In the genomic region with DNA sequence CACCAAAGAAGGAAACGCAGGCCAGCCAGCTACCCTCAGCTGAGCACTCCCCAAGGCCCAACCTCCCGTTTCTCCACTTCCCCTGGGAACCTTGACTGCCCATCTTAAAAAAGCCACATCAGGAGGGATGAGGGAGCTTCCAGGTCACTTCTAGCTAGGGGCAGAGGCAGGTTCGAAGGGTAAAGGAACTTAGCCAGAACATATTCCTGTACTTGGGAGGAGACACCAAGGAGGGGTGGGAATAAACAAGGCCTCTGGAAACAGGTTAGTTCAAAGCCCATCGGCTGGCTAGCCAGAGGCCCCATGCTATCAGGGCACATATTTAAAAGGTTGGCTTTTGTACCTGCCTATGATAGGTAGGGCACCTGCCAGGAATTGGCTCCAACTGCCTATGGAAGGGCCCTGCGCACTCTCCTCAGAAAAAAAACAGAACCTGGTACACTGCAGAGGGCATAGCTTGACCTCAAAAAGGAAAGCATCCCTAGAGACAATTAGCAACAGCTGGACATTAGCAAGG, we compare ENCODE assay signal across 17 mouse cellular contexts. TPM values are rescaled to one million over a fixed set of nuclear protein-coding genes. Genes with fewer than 3 reads are reported as not detected.
DNase-seq lines count a peak whose midpoint lies in the region; ATAC-seq and TF ChIP-seq lines count a peak whose summit lies in the region.
"Had no signal": no experiment of that assay in that cellular context is flagged by ENCODE, and none has a peak within 500 bp of the region (broad histone marks: within the 10 kb centered on the region; RNA-seq: fewer than 3 reads in every experiment).

No protein-coding gene starts in this region.

- H3K4me1 ChIP-seq in forebrain, embryonic 13.5 days = peaks cover 82% of the 10 kb centered on the region
- peaks cover 77% of the 10 kb centered on the region for H3K4me1 ChIP-seq in hindbrain, embryonic 15.5 days (replicated peaks)
- peaks cover 25% of the 10 kb centered on the region; the same call in 1 of the 2 replicates for H3K4me1 ChIP-seq in midbrain, postnatal 0 days (ENCODE audit: insufficient read depth, low read length)

- no peak overlapping the region; the same call in 1 of the 2 replicates for H3K4me3 ChIP-seq in layer of hippocampus, adult 2 months
- no peak overlapping the region for H3K4me3 ChIP-seq in forebrain, embryonic 13.5 days
- peak overlapping the region; percentile 90; the same call in 1 of the 2 replicates for H3K4me3 ChIP-seq in hindbrain, embryonic 15.5 days
- H3K4me3 ChIP-seq in midbrain, postnatal 0 days (ENCODE audit: low read depth, low read length) = peak overlapping the region; percentile 74; the same call in 1 of the 2 replicates

- TF ChIP-seq CTCF in layer of hippocampus, adult 2 months (conservative IDR thresholded peaks at IDR 0.05) = no peak
- TF ChIP-seq CTCF in midbrain, postnatal 0 days (IDR thresholded peaks at IDR 0.05) = no peak

- no peaks in the 10 kb centered on the region for H3K27me3 ChIP-seq in forebrain, embryonic 13.5 days
- H3K27me3 ChIP-seq in hindbrain, embryonic 15.5 days = no peaks in the 10 kb centered on the region
- no peaks in the 10 kb centered on the region for H3K27me3 ChIP-seq in midbrain, postnatal 0 days (ENCODE audit: insufficient read depth, low read length)

- H3K27ac ChIP-seq in layer of hippocampus, adult 2 months = peak overlapping the region; percentile 23; the same call in 1 of the 2 replicates
- no peak overlapping the region for H3K27ac ChIP-seq in forebrain, embryonic 13.5 days
- H3K27ac ChIP-seq in hindbrain, embryonic 15.5 days (replicated peaks) = no peak overlapping the region
- peak overlapping the region; percentile 57; the same call in 1 of the 2 replicates for H3K27ac ChIP-seq in midbrain, postnatal 0 days (ENCODE audit: low read depth, low read length)

- H3K9me3 ChIP-seq in forebrain, embryonic 13.5 days (replicated peaks) = no peaks in the 10 kb centered on the region
- no peaks in the 10 kb centered on the region for H3K9me3 ChIP-seq in hindbrain, embryonic 15.5 days
- no peaks in the 10 kb centered on the region for H3K9me3 ChIP-seq in midbrain, postnatal 0 days (ENCODE audit: low read length)

- no peaks in the 10 kb centered on the region for H3K36me3 ChIP-seq in forebrain, embryonic 13.5 days (ENCODE audit: poor library complexity, severe bottlenecking)
- H3K36me3 ChIP-seq in hindbrain, embryonic 15.5 days = no peaks in the 10 kb centered on the region
- H3K36me3 ChIP-seq in midbrain, postnatal 0 days (ENCODE audit: insufficient read depth, low read length) = no peaks in the 10 kb centered on the region

- no peak overlapping the region for H3K9ac ChIP-seq in forebrain, embryonic 13.5 days
- no peak overlapping the region for H3K9ac ChIP-seq in hindbrain, embryonic 15.5 days
- H3K9ac ChIP-seq in midbrain, postnatal 0 days (replicated peaks; ENCODE audit: low read length, poor library complexity, severe bottlenecking) = no peak overlapping the region

- DNase-seq in layer of hippocampus, adult 2 months (ENCODE audit: low spot score in 2 of 2) = no peak
- DNase-seq in layer of hippocampus, postnatal 14 days (ENCODE audit: low spot score in 2 of 2) = no peak
- no peak for DNase-seq in midbrain, postnatal 0 days (ENCODE audit: low spot score)
- DNase-seq in urinary bladder, postnatal 25 days (ENCODE audit: low spot score) = no peak
- DNase-seq in left cerebral cortex, adult 11 months (ENCODE audit: low spot score) = no peak
- DNase-seq in thymus, postnatal 36 days = no peak

- WGBS in forebrain, embryonic 13.5 days = 94% methylated on average over 5 of the region's 5 CpGs
- WGBS in hindbrain, embryonic 15.5 days = 92% methylated on average over 5 of the region's 5 CpGs
- 91% methylated on average over 5 of the region's 5 CpGs for WGBS in midbrain, postnatal 0 days

- H3K4me2 ChIP-seq in forebrain, embryonic 13.5 days = peak overlapping the region; percentile 90
- peak overlapping the region; percentile 90 for H3K4me2 ChIP-seq in hindbrain, embryonic 15.5 days
- peak overlapping the region; percentile 86 for H3K4me2 ChIP-seq in midbrain, postnatal 0 days (ENCODE audit: low read depth, low read length, poor library complexity, severe bottlenecking)

- ATAC-seq in forebrain, embryonic 13.5 days = no peak
- no peak for ATAC-seq in hindbrain, embryonic 15.5 days (ENCODE audit: low FRiP score, low read depth)
- ATAC-seq in midbrain, postnatal 0 days (ENCODE audit: low FRiP score) = no peak

RNA-seq across cellular contexts. Expression of a gene that starts 3.0 kb away (rescaled TPM):
- total RNA-seq in layer of hippocampus, adult 2 months (2021) = 10 to 100 TPM; 66.6 to 76.8 TPM
- total RNA-seq in layer of hippocampus, postnatal 14 days (2021) = 10 to 100 TPM; 57.8 to 67.6 TPM
- 34.5 and 38.7 TPM in 2 replicates for polyA plus RNA-seq in forebrain, embryonic 13.5 days (2015; fragmentation: Nextera tagmentation; extraction: Ambion mirVana)
- polyA plus RNA-seq in hindbrain, embryonic 15.5 days (2015; fragmentation: Nextera tagmentation; extraction: Ambion mirVana) = 35.1 and 38.7 TPM in 2 replicates
- 56.0 and 66.6 TPM in 2 replicates for total RNA-seq in midbrain, postnatal 0 days (2014; rRNA removed)
- 39.0 and 40.3 TPM in 2 replicates for polyA plus RNA-seq in midbrain, postnatal 0 days (2015; fragmentation: Nextera tagmentation; extraction: Ambion mirVana)

RNA-seq across cellular contexts. Expression of a gene that starts 41.7 kb away (rescaled TPM):
- 10 to 100 TPM; 24.3 to 24.9 TPM for total RNA-seq in layer of hippocampus, adult 2 months (2021)
- 10 to 100 TPM; 31.0 TPM for total RNA-seq in layer of hippocampus, postnatal 14 days (2021)
- 38.7 and 45.2 TPM in 2 replicates for polyA plus RNA-seq in forebrain, embryonic 13.5 days (2015; fragmentation: Nextera tagmentation; extraction: Ambion mirVana)
- 63.3 and 68.4 TPM in 2 replicates for polyA plus RNA-seq in hindbrain, embryonic 15.5 days (2015; fragmentation: Nextera tagmentation; extraction: Ambion mirVana)
- 20.9 and 26.5 TPM in 2 replicates for total RNA-seq in midbrain, postnatal 0 days (2014; rRNA removed)
- 71.8 and 84.8 TPM in 2 replicates for polyA plus RNA-seq in midbrain, postnatal 0 days (2015; fragmentation: Nextera tagmentation; extraction: Ambion mirVana)

RNA-seq across cellular contexts. Expression of a gene that starts 41.8 kb away (rescaled TPM):
- total RNA-seq in layer of hippocampus, adult 2 months (2021) = 1 to 10 TPM; 5.1 TPM
- 1 to 10 TPM; 4.9 to 5.3 TPM for total RNA-seq in layer of hippocampus, postnatal 14 days (2021)
- 12.4 and 14.3 TPM in 2 replicates for polyA plus RNA-seq in forebrain, embryonic 13.5 days (2015; fragmentation: Nextera tagmentation; extraction: Ambion mirVana)
- 10.4 and 11.3 TPM in 2 replicates for polyA plus RNA-seq in hindbrain, embryonic 15.5 days (2015; fragmentation: Nextera tagmentation; extraction: Ambion mirVana)
- total RNA-seq in midbrain, postnatal 0 days (2014; rRNA removed) = 5.9 and 6.2 TPM in 2 replicates
- polyA plus RNA-seq in midbrain, postnatal 0 days (2015; fragmentation: Nextera tagmentation; extraction: Ambion mirVana) = 11.9 and 12.3 TPM in 2 replicates

RNA-seq across cellular contexts. Expression of a gene that starts 55.8 kb away (rescaled TPM):
- total RNA-seq in layer of hippocampus, adult 2 months (2021) = not detected
- total RNA-seq in layer of hippocampus, postnatal 14 days (2021) = not detected
- polyA plus RNA-seq in forebrain, embryonic 13.5 days (2015; fragmentation: Nextera tagmentation; extraction: Ambion mirVana) = not detected in 2 replicates
- not detected in 2 replicates for polyA plus RNA-seq in hindbrain, embryonic 15.5 days (2015; fragmentation: Nextera tagmentation; extraction: Ambion mirVana)
- 0.93 TPM in 1 of 2 replicates, not detected in the other for total RNA-seq in midbrain, postnatal 0 days (2014; rRNA removed)
- polyA plus RNA-seq in midbrain, postnatal 0 days (2015; fragmentation: Nextera tagmentation; extraction: Ambion mirVana) = not detected in 2 replicates
- total RNA-seq: adrenal gland, adult 2 months; gastrocnemius, adult 18-20 months; heart, postnatal 4 days; left cerebral cortex, adult 8-10 months; liver, adult 2 months had no signal
- polyA plus RNA-seq: adrenal gland, adult 2 months; cortical plate, adult 2 months; heart, embryonic 11.5 days; liver, adult 2 months; lung, embryonic 16.5 days; urinary bladder, adult 2 months had no signal

RNA-seq across cellular contexts. Expression of a gene that starts 55.9 kb away (rescaled TPM):
- 10 to 100 TPM; 13.2 to 13.4 TPM for total RNA-seq in layer of hippocampus, adult 2 months (2021)
- total RNA-seq in layer of hippocampus, postnatal 14 days (2021) = 10 to 100 TPM; 12.7 to 13.3 TPM
- polyA plus RNA-seq in forebrain, embryonic 13.5 days (2015; fragmentation: Nextera tagmentation; extraction: Ambion mirVana) = 48.1 and 54.9 TPM in 2 replicates
- 42.8 and 45.0 TPM in 2 replicates for polyA plus RNA-seq in hindbrain, embryonic 15.5 days (2015; fragmentation: Nextera tagmentation; extraction: Ambion mirVana)
- 14.4 and 21.0 TPM in 2 replicates for total RNA-seq in midbrain, postnatal 0 days (2014; rRNA removed)
- polyA plus RNA-seq in midbrain, postnatal 0 days (2015; fragmentation: Nextera tagmentation; extraction: Ambion mirVana) = 30.9 and 39.1 TPM in 2 replicates

Comparison
In these comparisons a context has a peak if more than half of its experiments do, and no peak if none do; other contexts are left out.
1. H3K27ac ChIP-seq: peak in layer of hippocampus, adult 2 months (single experiment) and midbrain, postnatal 0 days (single experiment); none in forebrain, embryonic 13.5 days (single experiment) and hindbrain, embryonic 15.5 days (single experiment).
2. H3K4me3 ChIP-seq: peak in hindbrain, embryonic 15.5 days (single experiment) and midbrain, postnatal 0 days (single experiment); none in layer of hippocampus, adult 2 months (single experiment) and forebrain, embryonic 13.5 days (single experiment).
3. Peak in every context shown above with its lines, with median percentiles within 50 percentile points of each other: H3K4me2 ChIP-seq.